Mouse (Mus musculus): Measurements from ENCODE around the gene Sod1. TPM values are rescaled to one million over a fixed set of nuclear protein-coding genes. Genes with fewer than 3 reads are reported as not detected.

Sod1 gene
- polyA plus RNA-seq, 1 experiment, result 1,571 TPM

DNA sequence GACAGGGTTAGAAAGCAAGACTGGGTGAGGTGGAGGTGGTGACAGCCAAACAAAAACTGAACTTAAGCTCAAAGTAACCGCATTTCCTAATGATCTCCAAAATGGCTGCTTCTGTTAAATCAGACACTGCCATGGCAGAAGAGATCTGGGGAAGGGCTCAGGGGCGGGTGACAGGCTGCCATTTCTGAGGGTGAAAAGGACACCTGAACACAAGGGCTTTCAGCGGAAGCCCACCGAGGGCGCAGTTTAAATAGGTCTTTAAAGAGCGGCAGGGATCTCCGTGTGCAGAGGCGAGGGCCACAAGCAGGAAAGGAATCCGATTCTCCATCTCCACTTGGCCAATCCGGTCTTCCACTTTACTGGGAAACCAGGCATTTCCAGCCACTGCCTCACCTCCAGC is 13.1 kb downstream of the Sod1 start:
- Histone ChIP-seq H3ac (ENCODE audit: control insufficient read depth, insufficient read length, low read depth) (no peak overlapping the region), H3K79me3 (ENCODE audit: low read depth) (no peaks in the 10 kb centered on the region), H3K79me2 (ENCODE audit: control insufficient read depth, insufficient read depth) (no peaks in the 10 kb centered on the region), H3K4me3 (ENCODE audit: insufficient read depth, poor library complexity, severe bottlenecking) (no peak overlapping the region), H3K36me3 (ENCODE audit: control insufficient read depth, insufficient read depth) (peaks cover 39% of the 10 kb centered on the region), H3K27me3 (ENCODE audit: control insufficient read depth, insufficient read depth, insufficient read length) (no peaks in the 10 kb centered on the region)
- no peak for TF ChIP-seq CTCF (IDR thresholded peaks at IDR 0.05; ENCODE audit: control insufficient read depth, insufficient read depth, insufficient read length)

DNA sequence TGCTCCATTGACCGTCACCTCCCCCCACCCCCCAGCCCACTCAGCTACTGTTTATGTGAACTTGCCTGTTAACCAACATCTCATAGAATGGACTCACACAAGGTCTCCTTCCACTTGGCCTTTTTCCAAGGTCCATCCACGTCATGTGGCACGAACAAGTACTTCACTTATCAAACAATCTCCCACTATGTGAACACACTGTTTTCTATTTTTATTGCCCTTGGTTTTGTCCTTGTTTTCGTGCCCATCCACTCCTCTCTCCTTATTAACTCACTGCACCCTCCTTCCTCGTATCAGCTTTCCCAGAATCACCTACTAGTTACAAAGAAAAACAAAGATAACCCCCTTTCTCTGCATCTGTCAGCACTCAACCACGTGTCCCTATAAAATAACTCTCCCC is 14.1 kb downstream of the Sod1 start:
- no peaks in the 10 kb centered on the region for H3K79me2 ChIP-seq (ENCODE audit: control insufficient read depth, insufficient read depth)
- TF ChIP-seq MYOD1 (IDR thresholded peaks at IDR 0.05; ENCODE audit: control insufficient read depth, insufficient read length, low read depth), result no peak
- TF ChIP-seq MAX (IDR thresholded peaks at IDR 0.05), result no peak
- no peak for TF ChIP-seq FOSL1 (IDR thresholded peaks at IDR 0.05; ENCODE audit: insufficient read depth, low read length, poor library complexity, severe bottlenecking)
- TF ChIP-seq MYOG (IDR thresholded peaks at IDR 0.05; ENCODE audit: control insufficient read depth, extremely low read depth, insufficient read length), result no peak
- TF ChIP-seq CTCF (IDR thresholded peaks at IDR 0.05; ENCODE audit: control insufficient read depth, insufficient read depth, insufficient read length), result no peak
- no peak for TF ChIP-seq CEBPB (IDR thresholded peaks at IDR 0.05; ENCODE audit: low read depth)
- TF ChIP-seq USF1 (IDR thresholded peaks at IDR 0.05; ENCODE audit: low read depth), result no peak
- H3K4me3 ChIP-seq (ENCODE audit: insufficient read depth, poor library complexity, severe bottlenecking), result no peak overlapping the region
- no peaks in the 10 kb centered on the region for H3K27me3 ChIP-seq (ENCODE audit: control insufficient read depth, insufficient read depth, insufficient read length)
- H3K79me3 ChIP-seq (ENCODE audit: low read depth), result no peaks in the 10 kb centered on the region
- H3K36me3 ChIP-seq (ENCODE audit: control insufficient read depth, insufficient read depth), result peaks cover 39% of the 10 kb centered on the region
- H3ac ChIP-seq (ENCODE audit: control insufficient read depth, insufficient read length, low read depth), result no peak overlapping the region

- H3K79me2 ChIP-seq (ENCODE audit: control insufficient read depth, insufficient read depth), result no peaks in the 10 kb centered on the region
- no peaks in the 10 kb centered on the region for H3K79me3 ChIP-seq (ENCODE audit: low read depth)
- H3K27me3 ChIP-seq (ENCODE audit: control insufficient read depth, insufficient read depth, insufficient read length), result no peaks in the 10 kb centered on the region
- H3ac ChIP-seq (ENCODE audit: control insufficient read depth, insufficient read length, low read depth), result no peak overlapping the region
- no peak overlapping the region for H3K4me3 ChIP-seq (ENCODE audit: insufficient read depth, poor library complexity, severe bottlenecking)
- TF ChIP-seq FOSL1 (IDR thresholded peaks at IDR 0.05; ENCODE audit: insufficient read depth, low read length, poor library complexity, severe bottlenecking) (no peak), USF1 (IDR thresholded peaks at IDR 0.05; ENCODE audit: low read depth) (no peak)
- peaks cover 41% of the 10 kb centered on the region for H3K36me3 ChIP-seq (ENCODE audit: control insufficient read depth, insufficient read depth)
Measured at GRCm38 (mm10) chr16:90235188-90235587, 14.6 kb downstream of the Sod1 start.

GRCm38 (mm10) chr16:90239128-90239746 is 18.7 kb downstream of the Sod1 start:
- peaks cover 1% of the 10 kb centered on the region for H3K79me3 ChIP-seq (ENCODE audit: low read depth)
- H3K36me3 ChIP-seq (ENCODE audit: control insufficient read depth, insufficient read depth), result peaks cover 76% of the 10 kb centered on the region
- TF ChIP-seq MYOD1 (IDR thresholded peaks at IDR 0.05; ENCODE audit: control insufficient read depth, insufficient read length, low read depth) (no peak), MYOG (IDR thresholded peaks at IDR 0.05; ENCODE audit: control insufficient read depth, extremely low read depth, insufficient read length) (no peak), USF1 (IDR thresholded peaks at IDR 0.05; ENCODE audit: low read depth) (no peak), FOSL1 (IDR thresholded peaks at IDR 0.05; ENCODE audit: insufficient read depth, low read length, poor library complexity, severe bottlenecking) (no peak)
- no peaks in the 10 kb centered on the region for H3K27me3 ChIP-seq (ENCODE audit: control insufficient read depth, insufficient read depth, insufficient read length)
- H3ac ChIP-seq (ENCODE audit: control insufficient read depth, insufficient read length, low read depth), result no peak overlapping the region
- no peak overlapping the region for H3K4me3 ChIP-seq (ENCODE audit: insufficient read depth, poor library complexity, severe bottlenecking)
- no peaks in the 10 kb centered on the region for H3K79me2 ChIP-seq (ENCODE audit: control insufficient read depth, insufficient read depth)

DNA sequence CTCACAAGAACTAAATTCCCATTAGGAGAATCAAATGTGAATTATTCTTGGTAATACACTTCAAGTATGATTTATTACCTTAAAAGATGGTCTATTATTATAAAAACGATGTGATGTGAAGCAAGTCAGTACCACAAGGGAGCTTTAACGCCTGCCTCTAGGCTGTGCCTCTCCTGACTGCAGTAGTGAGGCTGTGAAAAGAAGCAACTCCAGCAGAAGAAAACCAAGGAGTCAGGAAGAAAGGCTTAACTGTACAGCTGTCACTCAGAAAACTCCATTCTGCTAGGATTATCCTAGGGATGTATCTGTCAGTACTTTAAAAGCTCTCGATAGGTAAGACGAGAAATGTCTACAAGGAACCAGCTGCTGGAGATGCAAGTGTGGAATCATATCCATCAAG is 21.3 kb downstream of the Sod1 start:
- H3ac ChIP-seq (ENCODE audit: control insufficient read depth, insufficient read length, low read depth), result no peak overlapping the region
- H3K27me3 ChIP-seq (ENCODE audit: control insufficient read depth, insufficient read depth, insufficient read length), result no peaks in the 10 kb centered on the region
- TF ChIP-seq CTCF (IDR thresholded peaks at IDR 0.05; ENCODE audit: control insufficient read depth, insufficient read depth, insufficient read length) (no peak), MAX (IDR thresholded peaks at IDR 0.05) (no peak), MYOD1 (IDR thresholded peaks at IDR 0.05; ENCODE audit: control insufficient read depth, insufficient read length, low read depth) (no peak), USF1 (IDR thresholded peaks at IDR 0.05; ENCODE audit: low read depth) (no peak), CEBPB (IDR thresholded peaks at IDR 0.05; ENCODE audit: low read depth) (no peak), FOSL1 (IDR thresholded peaks at IDR 0.05; ENCODE audit: insufficient read depth, low read length, poor library complexity, severe bottlenecking) (no peak), MYOG (IDR thresholded peaks at IDR 0.05; ENCODE audit: control insufficient read depth, extremely low read depth, insufficient read length) (no peak)
- H3K79me3 ChIP-seq (ENCODE audit: low read depth), result peaks cover 1% of the 10 kb centered on the region
- peaks cover 88% of the 10 kb centered on the region for H3K36me3 ChIP-seq (ENCODE audit: control insufficient read depth, insufficient read depth)
- H3K4me3 ChIP-seq (ENCODE audit: insufficient read depth, poor library complexity, severe bottlenecking), result no peak overlapping the region
- H3K79me2 ChIP-seq (ENCODE audit: control insufficient read depth, insufficient read depth), result no peaks in the 10 kb centered on the region

DNA sequence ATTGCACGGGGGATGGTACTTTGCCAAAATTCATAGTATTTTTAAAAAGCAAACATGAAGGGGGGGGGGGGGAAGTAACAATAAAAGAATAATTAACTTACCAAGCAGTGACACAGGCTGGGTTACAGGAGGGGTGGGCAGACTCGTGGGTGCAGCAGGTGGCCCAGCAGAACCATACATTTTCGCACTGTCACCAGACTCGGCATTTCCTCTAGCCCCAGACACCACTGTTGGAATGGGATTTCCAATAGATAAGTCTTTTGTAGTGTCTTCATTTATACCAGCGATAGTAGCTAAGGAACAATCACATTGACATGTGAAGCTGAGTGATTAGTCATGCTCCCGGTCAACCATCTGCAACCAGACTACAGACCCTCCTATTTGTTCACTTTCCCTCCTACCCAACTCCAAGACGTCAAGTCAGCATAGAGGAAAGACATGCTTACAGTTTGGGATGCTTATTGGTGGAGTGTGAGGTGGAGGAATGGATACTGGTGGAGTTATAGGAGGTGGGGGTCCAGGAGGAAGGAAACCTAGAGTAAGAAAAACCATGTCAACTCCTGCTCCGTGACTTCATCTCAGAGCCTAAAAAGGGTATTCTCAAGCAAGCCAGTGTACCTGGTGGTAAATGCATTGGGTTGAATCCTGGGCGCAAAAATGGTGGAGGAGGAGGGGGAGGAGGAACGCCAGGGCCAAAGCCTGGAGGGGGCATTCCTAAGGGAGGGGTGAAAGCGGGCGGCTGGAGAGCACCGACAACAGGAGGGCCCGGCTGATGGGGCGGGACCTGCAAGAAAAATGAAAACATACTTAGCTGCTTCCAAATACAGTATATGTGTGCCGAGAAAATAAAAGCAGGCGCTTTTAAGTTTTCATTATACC is 22.1 kb downstream of the Sod1 start:
- no peak overlapping the region for H3ac ChIP-seq (ENCODE audit: control insufficient read depth, insufficient read length, low read depth)
- peaks cover 1% of the 10 kb centered on the region for H3K79me3 ChIP-seq (ENCODE audit: low read depth)
- peaks cover 91% of the 10 kb centered on the region for H3K36me3 ChIP-seq (ENCODE audit: control insufficient read depth, insufficient read depth)
- no peaks in the 10 kb centered on the region for H3K79me2 ChIP-seq (ENCODE audit: control insufficient read depth, insufficient read depth)
- H3K4me3 ChIP-seq (ENCODE audit: insufficient read depth, poor library complexity, severe bottlenecking), result no peak overlapping the region
- H3K27me3 ChIP-seq (ENCODE audit: control insufficient read depth, insufficient read depth, insufficient read length), result no peaks in the 10 kb centered on the region
- TF ChIP-seq MAX (IDR thresholded peaks at IDR 0.05) (no peak), USF1 (IDR thresholded peaks at IDR 0.05; ENCODE audit: low read depth) (no peak), CEBPB (IDR thresholded peaks at IDR 0.05; ENCODE audit: low read depth) (no peak), CTCF (IDR thresholded peaks at IDR 0.05; ENCODE audit: control insufficient read depth, insufficient read depth, insufficient read length) (no peak), MYOD1 (IDR thresholded peaks at IDR 0.05; ENCODE audit: control insufficient read depth, insufficient read length, low read depth) (no peak), FOSL1 (IDR thresholded peaks at IDR 0.05; ENCODE audit: insufficient read depth, low read length, poor library complexity, severe bottlenecking) (no peak), MYOG (IDR thresholded peaks at IDR 0.05; ENCODE audit: control insufficient read depth, extremely low read depth, insufficient read length) (no peak)

Data from C2C12 (cell line).